Mouse (Mus musculus): Measurements from ENCODE around the gene G6pc3. TPM values are rescaled to one million over a fixed set of nuclear protein-coding genes. Genes with fewer than 3 reads are reported as not detected.

The G6pc3 gene
- polyA plus RNA-seq, 1 experiment from 2014 or later, result 42.3 TPM

GRCm38 (mm10) chr11:102220451-102220850 lies 31.0 kb downstream of the G6pc3 start:
- no peak overlapping the region for H3K4me3 ChIP-seq (replicated peaks; ENCODE audit: low read length)
- H3K4me2 ChIP-seq (replicated peaks), result no peak overlapping the region
- H3K9ac ChIP-seq, result no peak overlapping the region
- DNase-seq (ENCODE audit: low spot score) (no peak), ATAC-seq (ENCODE audit: low FRiP score) (no peak)
- H3K27ac ChIP-seq, result no peak overlapping the region
- 75% methylated on average over 6 of the region's 6 CpGs for WGBS
- no peaks in the 10 kb centered on the region for H3K27me3 ChIP-seq (ENCODE audit: control insufficient read depth, insufficient read depth, low read length)
- H3K4me1 ChIP-seq (replicated peaks; ENCODE audit: control insufficient read depth, insufficient read depth, low read length), result peaks cover 57% of the 10 kb centered on the region
- peaks cover 31% of the 10 kb centered on the region for H3K36me3 ChIP-seq (replicated peaks; ENCODE audit: control insufficient read depth, insufficient read depth)
- no peaks in the 10 kb centered on the region for H3K9me3 ChIP-seq (ENCODE audit: control insufficient read depth, low read length)

GRCm38 (mm10) chr11:102221243-102221953 lies 32.0 kb downstream of the G6pc3 start:
- DNase-seq (ENCODE audit: low spot score) (no peak), ATAC-seq (ENCODE audit: low FRiP score) (no peak)
- Histone ChIP-seq H3K4me2 (replicated peaks) (no peak overlapping the region), H3K4me3 (replicated peaks; ENCODE audit: low read length) (no peak overlapping the region), H3K4me1 (replicated peaks; ENCODE audit: control insufficient read depth, insufficient read depth, low read length) (peaks cover 56% of the 10 kb centered on the region), H3K27ac (no peak overlapping the region), H3K27me3 (ENCODE audit: control insufficient read depth, insufficient read depth, low read length) (no peaks in the 10 kb centered on the region), H3K36me3 (replicated peaks; ENCODE audit: control insufficient read depth, insufficient read depth) (peaks cover 31% of the 10 kb centered on the region), H3K9ac (no peak overlapping the region), H3K9me3 (ENCODE audit: control insufficient read depth, low read length) (no peaks in the 10 kb centered on the region)
- 88% methylated on average over 8 of the region's 8 CpGs for WGBS

- Histone ChIP-seq H3K27ac (no peak overlapping the region), H3K9me3 (ENCODE audit: control insufficient read depth, low read length) (no peaks in the 10 kb centered on the region), H3K4me3 (replicated peaks; ENCODE audit: low read length) (no peak overlapping the region), H3K4me2 (replicated peaks) (no peak overlapping the region), H3K4me1 (replicated peaks; ENCODE audit: control insufficient read depth, insufficient read depth, low read length) (peaks cover 61% of the 10 kb centered on the region), H3K27me3 (ENCODE audit: control insufficient read depth, insufficient read depth, low read length) (no peaks in the 10 kb centered on the region), H3K9ac (no peak overlapping the region), H3K36me3 (replicated peaks; ENCODE audit: control insufficient read depth, insufficient read depth) (peaks cover 31% of the 10 kb centered on the region)
- no peak for DNase-seq (ENCODE audit: low spot score)
- 77% methylated on average over 8 of the region's 8 CpGs for WGBS
- ATAC-seq (ENCODE audit: low FRiP score), result no peak
Measured at GRCm38 (mm10) chr11:102221954-102222351, 32.5 kb downstream of the G6pc3 start.

DNA sequence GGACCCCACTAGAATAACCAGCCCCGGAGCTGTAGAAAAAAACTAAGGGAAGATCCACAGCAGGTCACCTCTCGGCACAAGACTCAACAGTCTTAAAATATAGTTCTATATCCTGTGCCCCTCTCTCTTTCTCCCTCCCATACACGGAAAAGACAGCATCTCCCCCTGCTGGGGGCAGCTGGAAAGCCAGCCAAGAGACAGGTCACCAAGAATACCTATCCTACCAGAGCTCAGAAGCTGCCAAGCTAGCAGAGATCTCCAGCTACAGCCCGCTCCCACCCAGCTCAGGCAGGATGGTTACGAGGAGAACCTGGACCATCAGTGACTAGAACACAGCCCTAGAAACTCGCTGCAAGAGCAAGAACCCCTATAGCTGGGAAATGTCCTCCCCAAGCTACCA lies 33.7 kb downstream of the G6pc3 start:
- Histone ChIP-seq H3K4me1 (replicated peaks; ENCODE audit: control insufficient read depth, insufficient read depth, low read length) (peaks cover 63% of the 10 kb centered on the region), H3K9me3 (ENCODE audit: control insufficient read depth, low read length) (no peaks in the 10 kb centered on the region), H3K9ac (peak overlapping the region; percentile 25; the same call in 1 of the 2 replicates), H3K27me3 (ENCODE audit: control insufficient read depth, insufficient read depth, low read length) (no peaks in the 10 kb centered on the region), H3K4me3 (replicated peaks; ENCODE audit: low read length) (no peak overlapping the region), H3K36me3 (replicated peaks; ENCODE audit: control insufficient read depth, insufficient read depth) (peaks cover 24% of the 10 kb centered on the region), H3K4me2 (replicated peaks) (no peak overlapping the region), H3K27ac (no peak overlapping the region)
- 36% methylated on average over 6 of the region's 6 CpGs for WGBS
- no peak for ATAC-seq (ENCODE audit: low FRiP score)
- DNase-seq (ENCODE audit: low spot score), result no peak

- Histone ChIP-seq H3K4me2 (replicated peaks) (peak overlapping the region; percentile 48), H3K4me1 (replicated peaks; ENCODE audit: control insufficient read depth, insufficient read depth, low read length) (peaks cover 55% of the 10 kb centered on the region), H3K36me3 (replicated peaks; ENCODE audit: control insufficient read depth, insufficient read depth) (peaks cover 23% of the 10 kb centered on the region), H3K27me3 (ENCODE audit: control insufficient read depth, insufficient read depth, low read length) (no peaks in the 10 kb centered on the region), H3K4me3 (replicated peaks; ENCODE audit: low read length) (0 out of 2 replicates have a peak overlapping the region, but pooled peaks have one; percentile 7), H3K9ac (peak overlapping the region; percentile 33), H3K9me3 (ENCODE audit: control insufficient read depth, low read length) (no peaks in the 10 kb centered on the region), H3K27ac (no peak overlapping the region)
- 5% methylated on average over 22 of the region's 22 CpGs for WGBS
- no peak for ATAC-seq (ENCODE audit: low FRiP score)
- DNase-seq (ENCODE audit: low spot score), result no peak
Measured at GRCm38 (mm10) chr11:102224686-102225085, 35.3 kb downstream of the G6pc3 start.

DNA sequence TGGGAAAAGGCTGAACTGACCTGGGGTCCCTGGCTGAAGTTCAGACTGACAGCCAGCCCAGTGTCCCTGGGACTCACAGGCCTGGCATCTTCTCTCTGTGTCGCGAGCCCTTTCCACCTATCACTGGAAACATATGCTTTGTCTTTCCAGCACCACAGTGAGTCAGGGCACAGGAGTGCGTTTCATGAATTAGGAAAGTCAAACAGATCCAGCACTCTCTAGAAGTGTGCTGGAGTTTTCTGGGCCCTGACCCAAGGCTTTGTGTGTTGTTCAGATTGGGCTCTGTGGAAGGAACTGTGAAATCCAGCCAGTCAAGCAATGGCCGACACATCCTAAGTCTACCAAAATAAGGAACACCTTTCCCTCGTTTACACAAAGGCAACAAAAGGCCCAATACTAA lies 35.8 kb downstream of the G6pc3 start:
- H3K9ac ChIP-seq, result peak overlapping the region; percentile 33; the same call in 1 of the 2 replicates
- H3K27me3 ChIP-seq (ENCODE audit: control insufficient read depth, insufficient read depth, low read length), result no peaks in the 10 kb centered on the region
- no peak overlapping the region for H3K4me3 ChIP-seq (replicated peaks; ENCODE audit: low read length)
- no peak for ATAC-seq (ENCODE audit: low FRiP score)
- WGBS, result 60% methylated on average over 5 of the region's 5 CpGs
- H3K36me3 ChIP-seq (replicated peaks; ENCODE audit: control insufficient read depth, insufficient read depth), result peaks cover 23% of the 10 kb centered on the region
- peak overlapping the region; percentile 48 for H3K4me2 ChIP-seq (replicated peaks)
- H3K9me3 ChIP-seq (ENCODE audit: control insufficient read depth, low read length), result no peaks in the 10 kb centered on the region
- no peak overlapping the region for H3K27ac ChIP-seq
- peaks cover 50% of the 10 kb centered on the region for H3K4me1 ChIP-seq (replicated peaks; ENCODE audit: control insufficient read depth, insufficient read depth, low read length)
- no peak for DNase-seq (ENCODE audit: low spot score)

DNA sequence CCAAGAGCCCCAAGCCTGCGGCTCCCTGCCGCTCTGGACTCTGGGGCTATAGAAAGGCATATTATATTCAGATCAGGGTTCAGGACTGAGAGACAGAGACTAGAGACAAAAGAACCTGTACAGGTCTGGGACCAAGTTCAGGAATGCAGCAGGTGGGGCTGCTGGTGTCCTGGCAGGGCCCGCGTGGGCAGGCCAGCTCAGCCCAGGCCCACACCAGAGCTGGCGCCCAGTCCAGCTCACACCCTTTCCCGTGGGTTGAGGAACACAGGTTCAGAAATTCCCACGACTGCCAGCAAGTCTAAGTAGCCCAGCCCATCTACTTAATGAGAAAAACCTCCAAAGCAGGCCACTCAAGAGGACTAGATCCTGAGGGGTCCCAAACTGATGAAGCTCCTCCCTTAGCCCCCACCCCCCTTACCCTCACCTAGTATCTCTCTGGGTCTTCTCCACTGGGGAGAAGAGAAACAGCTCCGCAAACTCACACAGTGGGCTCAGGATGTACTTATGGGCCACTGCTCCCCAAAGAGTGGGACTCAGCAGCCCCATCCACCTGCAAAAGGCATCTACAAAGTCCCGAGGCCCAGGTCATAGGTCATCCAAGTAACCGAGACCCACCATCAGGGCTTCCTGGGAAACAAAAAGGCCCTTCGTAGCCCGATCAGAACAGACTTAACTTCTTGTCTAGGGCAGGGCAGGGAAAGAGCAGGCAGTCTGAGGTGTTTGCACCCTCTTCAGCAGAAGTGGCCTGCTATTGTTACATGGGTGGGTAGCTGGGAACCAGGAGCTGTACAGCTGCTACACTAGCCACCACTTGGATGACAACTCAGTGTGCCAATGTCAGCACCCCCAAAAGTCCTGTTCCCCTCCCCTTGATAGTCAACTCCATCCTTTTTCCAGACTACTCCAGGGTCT lies 36.9 kb downstream of the G6pc3 start:
- DNase-seq (ENCODE audit: low spot score) (no peak), ATAC-seq (ENCODE audit: low FRiP score) (no peak)
- no peaks in the 10 kb centered on the region for H3K9me3 ChIP-seq (ENCODE audit: control insufficient read depth, low read length)
- H3K4me3 ChIP-seq (replicated peaks; ENCODE audit: low read length), result no peak overlapping the region
- H3K36me3 ChIP-seq (replicated peaks; ENCODE audit: control insufficient read depth, insufficient read depth), result peaks cover 23% of the 10 kb centered on the region
- WGBS, result 56% methylated on average over 12 of the region's 12 CpGs
- H3K4me2 ChIP-seq (replicated peaks), result peak overlapping the region; percentile 88
- H3K9ac ChIP-seq, result peak overlapping the region; percentile 91
- H3K27me3 ChIP-seq (ENCODE audit: control insufficient read depth, insufficient read depth, low read length), result no peaks in the 10 kb centered on the region
- H3K27ac ChIP-seq, result peak overlapping the region; percentile 95; the same call in 1 of the 2 replicates
- H3K4me1 ChIP-seq (replicated peaks; ENCODE audit: control insufficient read depth, insufficient read depth, low read length), result peaks cover 50% of the 10 kb centered on the region

- 8% methylated on average over 12 of the region's 12 CpGs for WGBS
- ATAC-seq (ENCODE audit: low FRiP score), result peak; percentile 46
- peak overlapping the region; percentile 91 for H3K9ac ChIP-seq
- peaks cover 50% of the 10 kb centered on the region for H3K4me1 ChIP-seq (replicated peaks; ENCODE audit: control insufficient read depth, insufficient read depth, low read length)
- peaks cover 13% of the 10 kb centered on the region for H3K36me3 ChIP-seq (replicated peaks; ENCODE audit: control insufficient read depth, insufficient read depth)
- DNase-seq (ENCODE audit: low spot score), result no peak
- H3K9me3 ChIP-seq (ENCODE audit: control insufficient read depth, low read length), result no peaks in the 10 kb centered on the region
- H3K4me2 ChIP-seq (replicated peaks), result peak overlapping the region; percentile 88
- peak overlapping the region; percentile 95 for H3K27ac ChIP-seq
- peak overlapping the region; percentile 98 for H3K4me3 ChIP-seq (replicated peaks; ENCODE audit: low read length)
- H3K27me3 ChIP-seq (ENCODE audit: control insufficient read depth, insufficient read depth, low read length), result no peaks in the 10 kb centered on the region
Measured at GRCm38 (mm10) chr11:102227270-102228190, 38.1 kb downstream of the G6pc3 start.

Measured in hindbrain, embryonic 14.5 days (tissue).